8 mouse cellular contexts compared by ENCODE assay signal in genomic region chr19:10634872-10635318, GRCm38 (mm10). TPM values are rescaled to one million over a fixed set of nuclear protein-coding genes. Genes with fewer than 3 reads are reported as not detected.
DNase-seq lines count a peak whose midpoint lies in the region; ATAC-seq and TF ChIP-seq lines count a peak whose summit lies in the region.

No protein-coding gene starts in this region.

- peak; percentile 86 for ATAC-seq in forebrain, embryonic 14.5 days
- peak; percentile 60 to 78 for ATAC-seq in hematopoietic stem cell, adult 5-6 weeks (replicated peaks in 1 of 2; ENCODE audit: insufficient read depth in 1 of 2, low FRiP score in 2 of 2, low TSS enrichment in 1 of 2, low read depth in 1 of 2, poor library complexity in 2 of 2, severe bottlenecking in 2 of 2)
- peak; percentile 89 for ATAC-seq in liver, embryonic 15.5 days (ENCODE audit: insufficient read depth)
- ATAC-seq in neural tube, embryonic 13.5 days (ENCODE audit: low read depth) = peak; percentile 88

- 3% methylated on average over 21 of the region's 21 CpGs for WGBS in forebrain, embryonic 14.5 days
- 5% methylated on average over 21 of the region's 21 CpGs for WGBS in liver, embryonic 15.5 days (ENCODE audit: insufficient replicate concordance)
- WGBS in neural tube, embryonic 13.5 days = 3% methylated on average over 21 of the region's 21 CpGs

- H3K27me3 ChIP-seq in forebrain, embryonic 14.5 days (replicated peaks; ENCODE audit: control insufficient read depth, insufficient read depth, low read length) = no peaks in the 10 kb centered on the region
- H3K27me3 ChIP-seq in liver, embryonic 15.5 days = no peaks in the 10 kb centered on the region; the same call in 1 of the 2 replicates
- H3K27me3 ChIP-seq in neural tube, embryonic 13.5 days = peaks cover 18% of the 10 kb centered on the region

- no peak overlapping the region for H3K27ac ChIP-seq in ES-E14 (ENCODE audit: insufficient read depth, low read depth, low read length, poor library complexity, severe bottlenecking)
- no peak overlapping the region for H3K27ac ChIP-seq in forebrain, embryonic 14.5 days (ENCODE audit: low read depth, low read length)
- peak overlapping the region; percentile 60 for H3K27ac ChIP-seq in liver, embryonic 15.5 days (replicated peaks)
- no peak overlapping the region for H3K27ac ChIP-seq in neural tube, embryonic 13.5 days (replicated peaks)

- in situ Hi-C loops in ES-E14 (cut with MboI; ENCODE audit: low sequenced_read_pairs in 2 of 2, unreplicated experiment in 2 of 2) = no loop called here

- DNase-seq in ES-E14 (ENCODE audit: low read depth, low spot score) = no peak
- peak; percentile 52 for DNase-seq in cerebellum, adult 11 months
- DNase-seq in forebrain, embryonic 14.5 days (ENCODE audit: low spot score) = peak; percentile 66
- DNase-seq in layer of hippocampus, adult 11-12 months (ENCODE audit: low spot score) = peak; percentile 69
- peak; percentile 30 for DNase-seq in testis, postnatal 14 days (ENCODE audit: low spot score)

- H3K4me1 ChIP-seq in ES-E14 (ENCODE audit: control insufficient read depth in 2 of 2, insufficient read depth in 2 of 2, low read length in 2 of 2, poor library complexity in 1 of 2) = peaks cover 0 to 2% of the 10 kb centered on the region in 2 experiments; a peak in 1 of 4 replicates
- peaks cover 11% of the 10 kb centered on the region; the same call in 1 of the 2 replicates for H3K4me1 ChIP-seq in forebrain, embryonic 14.5 days (ENCODE audit: control insufficient read depth, insufficient read depth, low read length)
- peaks cover 63% of the 10 kb centered on the region for H3K4me1 ChIP-seq in liver, embryonic 15.5 days (replicated peaks)
- peaks cover 17% of the 10 kb centered on the region for H3K4me1 ChIP-seq in neural tube, embryonic 13.5 days (replicated peaks)

- H3K9ac ChIP-seq in ES-E14 (ENCODE audit: insufficient read depth, low read depth, low read length, poor library complexity, severe bottlenecking) = no peak overlapping the region
- peak overlapping the region; percentile 60 for H3K9ac ChIP-seq in forebrain, embryonic 14.5 days (ENCODE audit: low read length)
- peak overlapping the region; percentile 74 for H3K9ac ChIP-seq in liver, embryonic 15.5 days
- peak overlapping the region; percentile 65 for H3K9ac ChIP-seq in neural tube, embryonic 13.5 days

- H3K36me3 ChIP-seq in ES-E14 (ENCODE audit: control insufficient read depth, insufficient read depth, low read length, poor library complexity, severe bottlenecking) = no peaks in the 10 kb centered on the region
- H3K36me3 ChIP-seq in forebrain, embryonic 14.5 days (ENCODE audit: control insufficient read depth, insufficient read depth, low read length) = peaks cover 6% of the 10 kb centered on the region
- peaks cover 22% of the 10 kb centered on the region for H3K36me3 ChIP-seq in liver, embryonic 15.5 days (replicated peaks)
- peaks cover 21% of the 10 kb centered on the region for H3K36me3 ChIP-seq in neural tube, embryonic 13.5 days

- no peaks in the 10 kb centered on the region for H3K9me3 ChIP-seq in ES-E14 (ENCODE audit: control insufficient read depth, insufficient read depth, low read depth, low read length)
- no peaks in the 10 kb centered on the region for H3K9me3 ChIP-seq in forebrain, embryonic 14.5 days (replicated peaks; ENCODE audit: control insufficient read depth, low read length)
- no peaks in the 10 kb centered on the region for H3K9me3 ChIP-seq in liver, embryonic 15.5 days (replicated peaks)
- H3K9me3 ChIP-seq in neural tube, embryonic 13.5 days = no peaks in the 10 kb centered on the region

- peak overlapping the region; percentile 16 to 66 for H3K4me3 ChIP-seq in ES-E14 (ENCODE audit: insufficient read depth in 1 of 2, low read depth in 1 of 2, low read length in 2 of 2, poor library complexity in 1 of 2, severe bottlenecking in 1 of 2)
- H3K4me3 ChIP-seq in forebrain, embryonic 14.5 days (ENCODE audit: low read depth, low read length) = peak overlapping the region; percentile 35
- peak overlapping the region; percentile 61 for H3K4me3 ChIP-seq in liver, embryonic 15.5 days (replicated peaks)
- H3K4me3 ChIP-seq in neural tube, embryonic 13.5 days = peak overlapping the region; percentile 39

- H3K4me2 ChIP-seq in forebrain, embryonic 14.5 days (ENCODE audit: low read length) = peak overlapping the region; percentile 84
- peak overlapping the region; percentile 96 for H3K4me2 ChIP-seq in liver, embryonic 15.5 days
- H3K4me2 ChIP-seq in neural tube, embryonic 13.5 days = peak overlapping the region; percentile 86

TF ChIP-seq in ES-E14, 5 proteins besides CTCF, POLR2A, EP300 and RAD21:
- TF ChIP-seq MAFK (IDR thresholded peaks at IDR 0.05; ENCODE audit: insufficient read depth, low read depth, low read length) (no peak), HCFC1 (IDR thresholded peaks at IDR 0.05; ENCODE audit: borderline replicate concordance, insufficient read depth, low read length) (no peak), CHD2 (IDR thresholded peaks at IDR 0.05; ENCODE audit: low read depth, low read length) (no peak), ZC3H11A (IDR thresholded peaks at IDR 0.05; ENCODE audit: borderline replicate concordance, low read depth, low read length) (no peak), ZNF384 (IDR thresholded peaks at IDR 0.05; ENCODE audit: low read depth, low read length) (no peak)

RNA-seq across cellular contexts. Expression of gene Vwce, which starts 0.9 kb away (rescaled TPM):
- total RNA-seq in ES-E14 (2012; rRNA removed) = 0.49 and 0.63 TPM in 2 replicates
- polyA plus RNA-seq in forebrain, embryonic 14.5 days (2014; fragmentation: Nextera tagmentation; extraction: Ambion mirVana) = 0.19 and 0.26 TPM in 2 replicates
- 0.19 TPM in 1 of 2 replicates, not detected in the other for total RNA-seq in hematopoietic stem cell, adult 5-6 weeks (2017)
- polyA plus RNA-seq in liver, embryonic 15.5 days (2015; fragmentation: Nextera tagmentation; extraction: Ambion mirVana) = 11.8 and 11.9 TPM in 2 replicates
- 0.22 and 0.74 TPM in 2 replicates for polyA plus RNA-seq in neural tube, embryonic 13.5 days (2015; fragmentation: Nextera tagmentation; extraction: Ambion mirVana)

RNA-seq across cellular contexts. Expression of gene Tkfc, which starts 29.4 kb away (rescaled TPM):
- 12.2 and 14.4 TPM in 2 replicates for total RNA-seq in ES-E14 (2012; rRNA removed)
- 25.4 and 25.7 TPM in 2 replicates for polyA plus RNA-seq in forebrain, embryonic 14.5 days (2014; fragmentation: Nextera tagmentation; extraction: Ambion mirVana)
- total RNA-seq in hematopoietic stem cell, adult 5-6 weeks (2017) = 4.0 and 7.3 TPM in 2 replicates
- polyA plus RNA-seq in liver, embryonic 15.5 days (2015; fragmentation: Nextera tagmentation; extraction: Ambion mirVana) = 27.1 and 33.0 TPM in 2 replicates
- polyA plus RNA-seq in neural tube, embryonic 13.5 days (2015; fragmentation: Nextera tagmentation; extraction: Ambion mirVana) = 24.8 and 25.7 TPM in 2 replicates

RNA-seq across cellular contexts. Expression of gene Ddb1, which starts 29.8 kb away (rescaled TPM):
- total RNA-seq in ES-E14 (2012; rRNA removed) = 584 and 635 TPM in 2 replicates
- polyA plus RNA-seq in forebrain, embryonic 14.5 days (2014; fragmentation: Nextera tagmentation; extraction: Ambion mirVana) = 283 and 296 TPM in 2 replicates
- total RNA-seq in hematopoietic stem cell, adult 5-6 weeks (2017) = 373 and 377 TPM in 2 replicates
- 151 and 177 TPM in 2 replicates for polyA plus RNA-seq in liver, embryonic 15.5 days (2015; fragmentation: Nextera tagmentation; extraction: Ambion mirVana)
- polyA plus RNA-seq in neural tube, embryonic 13.5 days (2015; fragmentation: Nextera tagmentation; extraction: Ambion mirVana) = 245 and 271 TPM in 2 replicates

RNA-seq across cellular contexts. Expression of gene Pga5, which starts 43.0 kb away (rescaled TPM):
- 3.1 and 4.9 TPM in 2 replicates for total RNA-seq in ES-E14 (2012; rRNA removed)
- not detected in 2 replicates for polyA plus RNA-seq in forebrain, embryonic 14.5 days (2014; fragmentation: Nextera tagmentation; extraction: Ambion mirVana)
- not detected in 2 replicates for total RNA-seq in hematopoietic stem cell, adult 5-6 weeks (2017)
- not detected in 2 replicates for polyA plus RNA-seq in liver, embryonic 15.5 days (2015; fragmentation: Nextera tagmentation; extraction: Ambion mirVana)
- not detected in 2 replicates for polyA plus RNA-seq in neural tube, embryonic 13.5 days (2015; fragmentation: Nextera tagmentation; extraction: Ambion mirVana)

RNA-seq across cellular contexts. Expression of gene Vps37c, which starts 53.6 kb away (rescaled TPM):
- total RNA-seq in ES-E14 (2012; rRNA removed) = 6.2 and 6.6 TPM in 2 replicates
- 31.9 and 36.4 TPM in 2 replicates for polyA plus RNA-seq in forebrain, embryonic 14.5 days (2014; fragmentation: Nextera tagmentation; extraction: Ambion mirVana)
- total RNA-seq in hematopoietic stem cell, adult 5-6 weeks (2017) = 11.7 and 13.9 TPM in 2 replicates
- polyA plus RNA-seq in liver, embryonic 15.5 days (2015; fragmentation: Nextera tagmentation; extraction: Ambion mirVana) = 11.4 and 12.1 TPM in 2 replicates
- polyA plus RNA-seq in neural tube, embryonic 13.5 days (2015; fragmentation: Nextera tagmentation; extraction: Ambion mirVana) = 34.2 and 37.6 TPM in 2 replicates
